Mouse (Mus musculus): Measurements from ENCODE around the gene Hist1h4i. TPM values are rescaled to one million over a fixed set of nuclear protein-coding genes. Genes with fewer than 3 reads are reported as not detected.
"Not testable (repeated sequence)": the region's sequence is repeated elsewhere in the genome, so short reads cannot be mapped to it uniquely, and the experiment has no call there.

The Hist1h4i gene
- polyA plus RNA-seq (2015; fragmentation: Nextera tagmentation; extraction: Ambion mirVana) = 18.8 and 22.0 TPM in 2 replicates

- H3K36me3 ChIP-seq (ENCODE audit: control insufficient read depth, insufficient read depth, low read length); H3K27me3 ChIP-seq (replicated peaks; ENCODE audit: control insufficient read depth, insufficient read depth, low read length); H3K9me3 ChIP-seq (ENCODE audit: control insufficient read depth, low read length): not testable (repeated sequence)
- peaks cover 19% of the 10 kb centered on the region for H3K4me1 ChIP-seq (ENCODE audit: control insufficient read depth, insufficient read depth, low read length)
- ATAC-seq = peak; percentile 64
- peak within 1 kb of the TSS; percentile 69 for H3K9ac ChIP-seq (ENCODE audit: low read depth, low read length)
- peak within 1 kb of the TSS; percentile 94 for H3K27ac ChIP-seq (ENCODE audit: low read length)
- 1% methylated on average over 20 of the region's 27 CpGs for WGBS
- peak within 1 kb of the TSS; percentile 80 for H3K4me2 ChIP-seq (ENCODE audit: low read depth, low read length)
- H3K4me3 ChIP-seq (ENCODE audit: low read length) = peak within 1 kb of the TSS; percentile 51
These were observed at the start of gene Hist1h4i for GRCm38 (mm10) chr13:22041142-22041536. TSS of gene Hist1h4i (minus strand) at chr13:22041362.

DNA sequence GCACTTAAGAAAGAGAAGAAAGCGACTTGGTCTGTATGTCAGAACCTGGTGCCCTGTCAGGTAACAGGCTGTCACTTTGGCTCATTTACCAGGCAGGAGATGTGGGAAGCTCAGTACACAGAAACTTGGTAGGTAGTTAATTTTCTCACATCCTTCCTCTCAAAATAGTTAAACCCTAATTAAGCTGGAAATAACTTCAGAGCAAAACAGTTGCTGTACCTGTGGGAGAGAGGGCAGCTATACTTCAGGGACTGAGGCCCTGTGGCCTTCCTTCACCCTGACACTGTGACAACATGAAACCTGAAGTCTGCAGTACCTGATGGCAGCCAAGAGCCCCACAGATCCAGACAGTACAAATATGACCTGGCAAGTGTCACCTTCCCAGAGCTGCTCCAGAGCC lies 43.0 kb upstream of the Hist1h4i start, which contains the start of gene Vmn1r188:
Vmn1r188 (plus strand) TSS at position 301 of the 400 bp plus-strand sequence.
- H3K4me1 ChIP-seq (ENCODE audit: control insufficient read depth, insufficient read depth, low read length); ATAC-seq; H3K9me3 ChIP-seq (ENCODE audit: control insufficient read depth, low read length); H3K27me3 ChIP-seq (replicated peaks; ENCODE audit: control insufficient read depth, insufficient read depth, low read length); H3K9ac ChIP-seq (ENCODE audit: low read depth, low read length); H3K4me2 ChIP-seq (ENCODE audit: low read depth, low read length); H3K4me3 ChIP-seq (ENCODE audit: low read length); H3K36me3 ChIP-seq (ENCODE audit: control insufficient read depth, insufficient read depth, low read length); H3K27ac ChIP-seq (ENCODE audit: low read length): not testable (repeated sequence)
- 71% methylated on average over 1 of the region's 1 CpGs for WGBS

DNA sequence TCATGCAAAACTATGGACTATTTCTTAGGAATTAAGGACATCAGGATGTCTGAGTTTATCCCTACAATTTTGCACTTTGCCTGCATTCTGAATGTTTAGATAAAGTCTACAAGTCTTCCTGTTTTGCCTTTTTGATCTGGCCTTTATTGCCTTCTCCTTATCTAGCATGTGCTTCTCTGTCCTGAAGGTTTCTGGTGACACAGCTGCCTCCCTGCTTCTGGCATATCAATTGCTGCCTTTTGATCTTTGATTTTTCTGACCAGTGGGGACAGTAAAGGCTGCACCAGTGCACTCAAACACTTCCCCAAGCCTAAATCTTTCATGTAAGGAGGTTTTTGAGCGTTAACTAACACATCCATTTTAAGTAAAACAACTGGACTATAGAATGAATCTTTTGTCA lies 22.3 kb upstream of the Hist1h4i start:
- Histone ChIP-seq H3K4me1 (ENCODE audit: control insufficient read depth, insufficient read depth, low read length) (no peaks in the 10 kb centered on the region), H3K9ac (ENCODE audit: low read depth, low read length) (no peak overlapping the region), H3K27me3 (replicated peaks; ENCODE audit: control insufficient read depth, insufficient read depth, low read length) (no peaks in the 10 kb centered on the region), H3K4me2 (ENCODE audit: low read depth, low read length) (no peak overlapping the region), H3K27ac (ENCODE audit: low read length) (no peak overlapping the region), H3K4me3 (ENCODE audit: low read length) (no peak overlapping the region), H3K36me3 (ENCODE audit: control insufficient read depth, insufficient read depth, low read length) (no peaks in the 10 kb centered on the region), H3K9me3 (ENCODE audit: control insufficient read depth, low read length) (no peaks in the 10 kb centered on the region)
- WGBS = 55% methylated on average over 1 of the region's 1 CpGs
- ATAC-seq = peak; percentile 82

- no peak overlapping the region for H3K9ac ChIP-seq (ENCODE audit: low read depth, low read length)
- no peak overlapping the region for H3K4me2 ChIP-seq (ENCODE audit: low read depth, low read length)
- H3K36me3 ChIP-seq (ENCODE audit: control insufficient read depth, insufficient read depth, low read length) = no peaks in the 10 kb centered on the region
- no peaks in the 10 kb centered on the region for H3K9me3 ChIP-seq (ENCODE audit: control insufficient read depth, low read length)
- no peaks in the 10 kb centered on the region for H3K27me3 ChIP-seq (replicated peaks; ENCODE audit: control insufficient read depth, insufficient read depth, low read length)
- no peak overlapping the region for H3K27ac ChIP-seq (ENCODE audit: low read length)
- H3K4me3 ChIP-seq (ENCODE audit: low read length) = no peak overlapping the region
- 74% methylated on average over 1 of the region's 1 CpGs for WGBS
- no peak for ATAC-seq
- H3K4me1 ChIP-seq (ENCODE audit: control insufficient read depth, insufficient read depth, low read length) = no peaks in the 10 kb centered on the region
These were observed 20.3 kb upstream of the Hist1h4i start for GRCm38 (mm10) chr13:22061422-22061821.

DNA sequence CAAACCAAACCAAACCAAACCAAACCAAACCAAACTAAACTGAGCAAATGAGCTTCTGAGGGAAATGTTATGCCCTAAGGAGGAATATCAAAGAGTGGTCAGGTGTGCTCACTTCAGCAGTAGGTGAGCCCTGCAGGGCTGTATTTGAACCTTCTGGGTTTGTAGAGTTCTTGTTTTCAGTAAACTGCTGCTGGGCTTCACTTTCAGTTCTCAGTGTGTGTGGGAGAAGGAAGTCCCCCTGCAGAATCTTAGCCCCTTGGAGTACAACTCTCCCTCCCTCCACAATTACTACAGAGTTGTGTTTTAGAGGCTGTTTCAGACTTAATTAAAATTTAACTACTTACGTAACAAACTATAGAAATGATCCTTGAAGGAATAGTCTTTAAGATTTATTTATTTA lies 12.6 kb upstream of the Hist1h4i start:
- Histone ChIP-seq H3K4me3 (ENCODE audit: low read length) (no peak overlapping the region), H3K27me3 (replicated peaks; ENCODE audit: control insufficient read depth, insufficient read depth, low read length) (no peaks in the 10 kb centered on the region), H3K9me3 (ENCODE audit: control insufficient read depth, low read length) (no peaks in the 10 kb centered on the region), H3K4me2 (ENCODE audit: low read depth, low read length) (no peak overlapping the region), H3K4me1 (ENCODE audit: control insufficient read depth, insufficient read depth, low read length) (0 out of 2 replicates have a peak, but pooled peaks cover 2% of the 10 kb centered on the region), H3K27ac (ENCODE audit: low read length) (no peak overlapping the region), H3K9ac (ENCODE audit: low read depth, low read length) (no peak overlapping the region), H3K36me3 (ENCODE audit: control insufficient read depth, insufficient read depth, low read length) (no peaks in the 10 kb centered on the region)
- 91% methylated on average over 1 of the region's 1 CpGs for WGBS
- no peak for ATAC-seq

- Histone ChIP-seq H3K27ac (ENCODE audit: low read length) (peak overlapping the region; percentile 86), H3K4me3 (ENCODE audit: low read length) (peak overlapping the region; percentile 58), H3K4me1 (ENCODE audit: control insufficient read depth, insufficient read depth, low read length) (0 out of 2 replicates have a peak, but pooled peaks cover 2% of the 10 kb centered on the region), H3K9ac (ENCODE audit: low read depth, low read length) (peak overlapping the region; percentile 73), H3K4me2 (ENCODE audit: low read depth, low read length) (peak overlapping the region; percentile 56), H3K9me3 (ENCODE audit: control insufficient read depth, low read length) (no peaks in the 10 kb centered on the region), H3K36me3 (ENCODE audit: control insufficient read depth, insufficient read depth, low read length) (no peaks in the 10 kb centered on the region), H3K27me3 (replicated peaks; ENCODE audit: control insufficient read depth, insufficient read depth, low read length) (no peaks in the 10 kb centered on the region)
- WGBS = 13% methylated on average over 5 of the region's 5 CpGs
- 0 out of 2 replicates have a peak, but pooled peaks have one; percentile 22 for ATAC-seq
These were observed 10.3 kb upstream of the Hist1h4i start for GRCm38 (mm10) chr13:22051523-22051859.

- WGBS = under 1% methylated on average over 52 of the region's 52 CpGs
- Histone ChIP-seq H3K4me3 (ENCODE audit: low read length) (peak overlapping the region; percentile 58), H3K27ac (ENCODE audit: low read length) (peak overlapping the region; percentile 86), H3K9me3 (ENCODE audit: control insufficient read depth, low read length) (no peaks in the 10 kb centered on the region), H3K27me3 (replicated peaks; ENCODE audit: control insufficient read depth, insufficient read depth, low read length) (no peaks in the 10 kb centered on the region), H3K36me3 (ENCODE audit: control insufficient read depth, insufficient read depth, low read length) (no peaks in the 10 kb centered on the region), H3K4me1 (ENCODE audit: control insufficient read depth, insufficient read depth, low read length) (0 out of 2 replicates have a peak, but pooled peaks cover 2% of the 10 kb centered on the region), H3K9ac (ENCODE audit: low read depth, low read length) (peak overlapping the region; percentile 73), H3K4me2 (ENCODE audit: low read depth, low read length) (peak overlapping the region; percentile 56)
- peak; percentile 98 for ATAC-seq
These were observed 9.7 kb upstream of the Hist1h4i start for GRCm38 (mm10) chr13:22050591-22051522.

DNA sequence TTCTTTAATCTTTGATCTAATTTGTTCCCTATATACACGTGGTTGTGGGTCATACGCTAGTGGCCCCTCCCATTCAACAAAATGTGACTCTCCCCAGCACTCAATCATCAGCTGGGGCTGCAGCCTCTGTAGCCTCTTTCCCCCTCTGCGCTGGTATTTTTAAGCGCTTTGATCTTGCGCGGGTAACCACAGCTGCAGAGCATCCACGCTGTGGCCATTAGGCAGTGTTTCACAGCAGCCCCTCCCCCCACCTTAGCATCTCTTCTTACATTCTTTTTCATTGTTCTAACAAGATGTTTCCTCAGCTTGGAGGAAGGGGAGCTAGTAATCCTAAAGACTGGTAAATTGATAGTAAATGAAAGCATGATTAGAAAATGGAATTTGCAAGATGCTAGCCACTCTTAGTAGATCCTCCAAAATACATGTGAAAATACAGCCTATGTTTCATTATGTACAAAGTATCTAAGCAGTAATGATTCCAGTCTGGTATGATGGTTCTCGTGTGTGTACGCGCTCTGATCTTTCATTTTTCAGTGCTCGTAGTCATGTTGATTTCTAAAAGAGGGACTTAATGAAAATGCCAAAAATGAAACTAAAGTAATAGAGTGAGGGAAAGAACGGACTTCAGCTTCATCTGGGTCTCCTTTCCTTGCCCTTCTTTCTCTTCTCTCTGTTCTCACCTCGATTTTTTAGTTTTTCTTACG lies 8.7 kb upstream of the Hist1h4i start:
- 1% methylated on average over 14 of the region's 14 CpGs for WGBS
- no peaks in the 10 kb centered on the region for H3K27me3 ChIP-seq (replicated peaks; ENCODE audit: control insufficient read depth, insufficient read depth, low read length)
- 0 out of 2 replicates have a peak, but pooled peaks cover 2% of the 10 kb centered on the region for H3K4me1 ChIP-seq (ENCODE audit: control insufficient read depth, insufficient read depth, low read length)
- H3K4me2 ChIP-seq (ENCODE audit: low read depth, low read length) = peak overlapping the region; percentile 56
- H3K36me3 ChIP-seq (ENCODE audit: control insufficient read depth, insufficient read depth, low read length) = no peaks in the 10 kb centered on the region
- H3K4me3 ChIP-seq (ENCODE audit: low read length) = peak overlapping the region; percentile 58
- no peaks in the 10 kb centered on the region for H3K9me3 ChIP-seq (ENCODE audit: control insufficient read depth, low read length)
- peak overlapping the region; percentile 51 for H3K9ac ChIP-seq (ENCODE audit: low read depth, low read length)
- H3K27ac ChIP-seq (ENCODE audit: low read length) = peak overlapping the region; percentile 86
- ATAC-seq = no peak

GRCm38 (mm10) chr13:22049041-22049440 lies 7.9 kb upstream of the Hist1h4i start:
- no peaks in the 10 kb centered on the region for H3K36me3 ChIP-seq (ENCODE audit: control insufficient read depth, insufficient read depth, low read length)
- 83% methylated on average over 2 of the region's 2 CpGs for WGBS

More at GRCm38 (mm10) chr13:22049041-22049440, 7.9 kb upstream of the Hist1h4i start:
- Histone ChIP-seq H3K27me3 (replicated peaks; ENCODE audit: control insufficient read depth, insufficient read depth, low read length) (no peaks in the 10 kb centered on the region), H3K4me1 (ENCODE audit: control insufficient read depth, insufficient read depth, low read length) (peaks cover 5% of the 10 kb centered on the region; the same call in 1 of the 2 replicates), H3K4me2 (ENCODE audit: low read depth, low read length) (no peak overlapping the region), H3K4me3 (ENCODE audit: low read length) (no peak overlapping the region), H3K9ac (ENCODE audit: low read depth, low read length) (no peak overlapping the region), H3K27ac (ENCODE audit: low read length) (no peak overlapping the region), H3K9me3 (ENCODE audit: control insufficient read depth, low read length) (no peaks in the 10 kb centered on the region)
- no peak for ATAC-seq

Measured in intestine, embryonic 16.5 days (tissue).